Mouse (Mus musculus) embryo, embryonic 9.5 days (tissue): ENCODE results near the gene Peak1.

Experiments
- DNase-seq: peaks from one replicate; pipeline ENCODE4 v3.0.0-alpha.2; 2017; ENCODE audit errors: extremely low spot score

Peak1 gene

DNA sequence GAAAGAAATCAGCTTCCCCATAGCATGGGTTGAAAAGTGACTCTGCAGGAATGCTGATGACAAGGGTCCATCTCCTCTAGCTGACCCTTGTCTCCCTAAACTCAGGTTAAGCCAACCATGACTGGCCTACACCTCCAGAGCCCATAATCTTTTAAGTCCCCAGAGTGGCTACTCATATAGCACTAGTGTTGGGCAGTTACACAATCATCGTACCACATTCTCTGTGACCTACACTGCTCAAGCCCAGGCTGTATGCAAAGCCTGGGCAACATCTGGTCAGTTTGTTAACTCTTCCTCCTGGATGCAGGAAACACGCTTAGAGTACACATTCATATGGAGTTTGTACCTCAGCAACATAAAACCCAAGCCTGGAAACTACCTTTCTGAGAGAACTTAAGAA is 217.7 kb downstream of the Peak1 start:
- DNase-seq, result no peak

DNA sequence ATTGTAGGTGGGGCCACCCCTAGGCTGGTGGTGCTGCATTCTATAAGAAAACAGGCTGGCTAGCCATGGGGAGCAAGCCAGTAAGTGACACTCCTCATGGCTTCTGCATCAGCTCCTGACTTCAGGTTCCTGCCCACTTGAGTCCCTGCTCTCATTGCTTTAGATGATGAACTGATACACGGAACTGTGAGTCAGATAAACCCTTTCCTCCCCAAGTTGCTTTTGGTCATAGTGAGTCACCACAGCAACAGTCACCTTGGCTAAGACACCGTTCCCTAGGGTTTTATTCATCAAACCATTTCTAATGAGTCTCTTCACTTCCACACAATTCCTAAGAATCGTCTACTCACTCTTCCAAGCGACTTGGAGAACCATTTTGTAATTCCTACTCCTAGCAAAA is 220.9 kb downstream of the Peak1 start:
- no peak for DNase-seq

GRCm38 (mm10) chr9:56195193-56195592 is 222.7 kb downstream of the Peak1 start:
- no peak for DNase-seq

DNA sequence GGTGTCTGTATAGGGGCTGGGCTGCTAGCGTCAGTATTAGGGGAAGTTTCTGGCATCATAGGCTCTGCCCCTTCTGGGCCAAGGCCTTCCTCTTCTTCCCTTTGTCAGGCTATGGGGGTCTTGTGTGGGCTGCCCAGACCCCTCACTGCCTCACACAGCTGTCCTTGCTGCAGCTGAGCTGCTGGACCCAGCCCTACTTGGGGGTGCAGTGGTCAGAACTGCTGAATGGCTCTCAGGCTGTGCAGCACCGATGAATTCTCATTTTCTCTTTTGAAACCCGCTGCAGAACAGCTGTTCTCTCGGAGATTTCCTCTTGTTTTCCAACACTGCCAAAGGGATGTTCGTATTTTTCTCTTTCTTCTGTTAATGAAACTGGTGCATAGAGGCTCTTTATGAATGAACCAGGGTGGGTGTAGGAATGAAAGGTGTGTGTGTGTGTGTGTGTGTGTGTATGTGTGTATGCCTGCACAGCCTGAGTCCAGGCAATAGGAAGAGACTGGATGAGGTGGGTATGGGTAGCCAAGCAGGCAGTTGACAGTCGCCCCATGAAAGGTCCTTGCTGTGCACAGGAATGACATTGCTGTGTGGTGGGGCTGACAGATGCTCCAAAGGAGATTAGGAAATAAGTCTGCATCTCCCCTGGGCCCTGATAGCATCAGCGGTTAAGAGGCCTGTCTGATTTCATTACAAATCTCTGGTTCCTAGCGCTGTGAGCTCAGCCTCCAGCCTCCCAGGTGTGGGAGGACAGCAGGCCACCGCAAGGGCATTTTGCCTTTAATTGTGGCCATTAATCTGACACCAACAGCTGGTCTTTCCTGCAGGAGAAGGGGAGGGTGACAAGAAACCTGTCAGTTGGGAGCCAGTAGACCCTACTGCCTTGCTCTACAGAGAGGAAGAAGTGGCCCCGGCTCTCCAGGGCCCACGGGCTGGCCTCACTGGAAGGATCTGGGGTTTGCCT is 226.1 kb downstream of the Peak1 start:
- no peak for DNase-seq

- DNase-seq, result no peak
Measured at GRCm38 (mm10) chr9:56180118-56180781, 237.6 kb downstream of the Peak1 start.

DNA sequence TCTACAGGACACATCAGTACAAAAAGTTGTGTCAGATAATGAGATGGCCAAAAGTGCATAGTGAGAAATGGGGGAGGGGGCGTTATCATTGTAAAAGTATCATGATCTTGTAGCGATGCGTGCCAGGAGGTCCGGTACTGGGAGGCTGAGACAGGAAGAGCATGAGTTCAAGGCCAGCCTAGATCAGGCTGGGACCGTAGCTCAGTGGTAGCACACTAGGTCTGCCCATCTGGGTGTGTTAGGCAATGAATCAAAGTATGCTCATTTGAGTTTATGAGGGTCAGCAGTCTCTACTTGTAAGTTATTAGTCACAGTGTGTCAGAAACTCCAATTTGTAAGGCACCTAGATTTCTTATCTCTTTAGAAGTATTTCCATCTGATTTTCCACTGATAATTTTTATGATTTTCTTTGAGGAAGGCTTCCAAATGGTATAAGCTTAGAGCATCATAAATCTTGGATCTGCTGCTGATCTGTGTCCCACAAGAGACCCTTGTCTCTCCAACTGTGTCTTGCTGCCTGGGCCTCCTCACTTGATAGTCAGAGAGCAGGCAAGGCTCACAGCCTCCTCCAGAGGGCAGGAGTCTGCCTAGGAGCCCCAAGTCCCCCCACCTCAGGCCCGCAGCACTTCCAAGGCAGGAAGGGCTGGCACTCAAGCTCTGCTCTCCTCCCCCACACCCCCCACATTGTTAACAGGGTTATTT is 238.3 kb downstream of the Peak1 start:
- DNase-seq, result no peak

- no peak for DNase-seq
Measured at GRCm38 (mm10) chr9:56177354-56177753, 240.5 kb downstream of the Peak1 start.

- no peak for DNase-seq
Measured at GRCm38 (mm10) chr9:56175316-56175715, 242.6 kb downstream of the Peak1 start.

- no peak for DNase-seq
Measured at GRCm38 (mm10) chr9:56167690-56168089, 250.2 kb downstream of the Peak1 start.

DNA sequence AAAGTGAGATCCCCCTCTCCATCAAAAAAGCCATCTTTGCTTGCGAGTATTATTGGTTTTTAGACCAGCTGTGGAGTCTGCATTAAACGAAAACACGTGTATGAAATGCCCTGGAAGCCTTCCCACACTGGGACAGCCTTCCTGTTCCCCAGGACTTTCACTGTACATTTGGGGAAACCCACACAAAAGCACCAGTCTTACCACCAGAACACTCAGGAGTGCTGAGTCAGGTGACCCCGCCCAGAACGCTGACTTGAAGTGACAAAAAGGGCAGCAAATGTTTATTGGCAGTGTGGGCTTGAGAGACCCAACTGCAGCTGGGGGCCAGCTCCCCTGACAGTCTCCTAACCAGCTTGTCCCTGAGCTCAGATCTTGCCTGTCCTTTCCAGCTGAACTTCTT is 251.7 kb downstream of the Peak1 start:
- DNase-seq, result no peak

- DNase-seq, result no peak
Measured at GRCm38 (mm10) chr9:56165377-56165776, 252.5 kb downstream of the Peak1 start, which contains the start of gene Tspan3. Gene Tspan3, minus strand, starts transcription at chr9:56165477.

DNA sequence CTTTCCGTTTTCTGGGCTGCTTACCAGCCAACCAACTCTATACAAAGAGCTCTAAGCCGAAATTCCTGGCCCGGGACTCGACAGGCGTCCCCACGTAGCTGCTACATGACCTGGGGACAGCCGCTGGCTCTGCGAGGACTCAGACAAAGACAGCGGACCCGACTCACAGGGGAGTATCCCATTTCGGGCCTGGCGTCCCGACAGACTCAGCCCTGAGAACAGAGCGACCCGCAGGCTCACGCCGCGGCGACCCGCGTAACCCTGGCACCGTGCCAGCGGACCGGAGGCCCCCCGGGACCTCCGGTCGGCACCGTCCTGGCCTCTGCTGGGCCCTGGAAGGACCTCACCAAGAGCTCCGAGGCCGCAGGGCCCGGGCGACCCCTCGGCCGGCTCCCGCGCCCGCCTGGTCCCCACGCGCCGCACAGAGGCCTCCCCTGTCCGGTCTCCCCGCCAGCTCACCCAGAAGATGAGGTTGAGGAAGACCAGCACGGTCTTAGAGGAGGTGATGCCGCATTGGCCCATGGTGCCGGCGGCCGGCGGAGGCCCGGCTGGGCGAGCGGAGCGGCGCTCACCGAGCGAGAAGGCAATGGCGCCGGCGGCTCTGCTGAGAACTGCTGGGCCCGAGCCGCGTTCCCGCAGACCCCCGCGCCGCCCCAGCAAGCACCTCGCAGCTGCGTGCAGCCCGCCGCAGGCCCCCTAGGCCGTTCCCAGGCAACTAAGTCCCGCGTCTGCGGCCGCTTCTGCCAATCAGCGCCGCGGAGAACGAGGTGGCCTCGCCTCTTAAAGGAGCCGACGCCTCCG is 257.3 kb downstream of the Peak1 start:
- peak; percentile 88 for DNase-seq

- DNase-seq, result no peak
Measured at GRCm38 (mm10) chr9:56159456-56159855, 258.4 kb downstream of the Peak1 start.

DNA sequence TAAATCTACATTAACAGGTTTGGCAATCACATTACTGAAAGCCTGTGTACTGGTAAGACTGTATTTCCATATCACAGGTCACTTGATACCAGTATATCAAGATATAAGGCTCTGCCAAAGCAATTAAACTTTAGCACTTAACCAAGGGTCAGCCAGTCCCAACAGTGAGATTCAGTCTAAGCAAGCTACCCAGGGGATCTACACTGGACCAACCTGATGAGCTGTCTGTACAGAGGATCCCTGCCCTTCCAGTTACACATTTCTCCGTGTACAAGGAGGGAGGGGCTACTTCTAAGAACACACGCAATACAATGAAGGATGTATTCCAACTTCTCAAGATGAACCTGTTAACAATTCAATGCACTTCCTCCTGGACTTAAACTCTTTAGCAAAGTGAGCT is 259.8 kb downstream of the Peak1 start:
- DNase-seq, result no peak

DNA sequence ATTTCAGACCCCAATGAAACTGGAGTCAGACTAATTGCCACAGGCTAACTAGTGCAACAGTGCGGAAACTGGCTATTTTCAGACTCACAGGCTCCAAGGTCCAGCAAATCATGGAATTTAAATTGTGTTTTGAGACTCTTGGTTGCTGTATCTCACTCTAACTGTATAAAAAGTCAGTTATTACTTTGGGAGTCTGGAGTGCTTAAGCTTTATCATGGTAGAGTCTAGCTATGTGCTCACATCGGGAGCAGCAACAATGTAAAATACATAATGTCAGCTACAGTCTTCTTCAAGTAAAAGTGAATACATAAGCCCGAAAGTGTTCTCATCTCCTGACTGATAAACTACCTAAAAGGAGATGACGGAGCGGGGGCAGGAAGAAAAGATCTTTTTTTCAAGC is 263.3 kb downstream of the Peak1 start:
- no peak for DNase-seq

- DNase-seq, result no peak
Measured at GRCm38 (mm10) chr9:56152482-56153007, 265.3 kb downstream of the Peak1 start.

DNA sequence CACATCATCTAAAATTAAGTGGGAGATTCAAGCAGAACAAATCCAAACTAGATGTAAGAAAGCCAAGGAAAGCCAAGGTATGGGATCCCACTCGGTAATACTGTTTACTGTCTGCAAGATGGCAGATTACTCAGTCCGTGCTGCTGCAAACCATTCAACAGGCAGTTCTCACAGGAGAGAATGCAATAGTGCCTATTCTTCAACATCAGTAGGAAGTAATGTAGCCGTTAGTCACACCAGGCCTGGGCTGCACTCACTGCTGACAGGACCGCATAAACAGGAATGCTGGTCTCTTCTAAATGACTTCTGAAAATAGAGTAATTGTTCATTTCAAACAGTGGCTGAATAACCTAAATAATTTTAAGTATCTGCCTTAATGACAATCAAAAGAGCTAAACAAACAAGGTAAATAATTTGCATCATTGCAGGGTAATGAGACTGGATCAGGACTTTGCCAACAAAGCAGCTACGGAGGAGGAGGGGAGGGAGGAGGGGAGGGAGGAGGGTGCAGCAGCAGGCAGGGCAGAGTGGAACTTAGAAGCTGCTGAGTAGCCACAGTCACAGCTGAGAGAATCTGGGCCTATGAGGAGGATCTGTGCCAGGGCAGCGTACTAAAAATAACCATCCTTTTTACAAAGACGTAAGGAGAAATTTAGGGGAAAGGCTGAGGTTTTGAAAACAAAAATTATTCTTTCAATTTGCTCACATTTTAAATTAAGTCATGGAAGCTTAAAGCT is 266.0 kb downstream of the Peak1 start:
- DNase-seq, result no peak
